Mouse (Mus musculus) forebrain, embryonic 14.5 days (tissue): ENCODE measurements around the gene Pja2. TPM values are rescaled to one million over a fixed set of nuclear protein-coding genes. Genes with fewer than 3 reads are reported as not detected.

Experiments used
- ATAC-seq: fragments of 200-750 bp; cut with Nextera tagmentation; 2 replicates; pipeline ENCODE4 v1.8.0; 2017; ENCODE audit warnings: mild to moderate bottlenecking, moderate library complexity
- DNase-seq: peaks from one replicate; pipeline ENCODE4 v3.0.0-alpha.2; 2015; ENCODE audit warnings: low spot score
- H3K27ac ChIP-seq: fragments of 300-500 bp; sonication (generic); 2 replicates; pipeline ENCODE4 v1.5.1; 2014; ENCODE audit warnings: low read depth, mild to moderate bottlenecking, control low read depth, low read length, moderate library complexity
- H3K27me3 ChIP-seq: fragments of 300-500 bp; sonication (generic); replicated peaks from 2 replicates; pipeline ENCODE4 v1.6.1; 2014; ENCODE audit warnings: low read length, control low read depth, mixed read lengths; ENCODE audit not compliant: control insufficient read depth, insufficient read depth
- H3K36me3 ChIP-seq: fragments of 300-500 bp; sonication (generic); 2 replicates; pipeline ENCODE4 v1.6.1; 2014; ENCODE audit warnings: low read length, control low read depth; ENCODE audit not compliant: control insufficient read depth, insufficient read depth
- H3K4me1 ChIP-seq: fragments of 300-500 bp; sonication (generic); 2 replicates; pipeline ENCODE4 v1.6.1; 2014; ENCODE audit warnings: antibody characterized with exemption, low read length, control low read depth; ENCODE audit not compliant: control insufficient read depth, insufficient read depth
- H3K4me2 ChIP-seq: fragments of 300-500 bp; sonication (generic); 2 replicates; pipeline ENCODE4 v1.6.1; 2014; ENCODE audit warnings: mild to moderate bottlenecking, control low read depth, low read length
- H3K4me3 ChIP-seq: fragments of 300-500 bp; sonication (generic); 2 replicates; pipeline ENCODE4 v1.5.1; 2014; ENCODE audit warnings: low read depth, low read length, control low read depth
- H3K9ac ChIP-seq: fragments of 300-500 bp; sonication (generic); 2 replicates; pipeline ENCODE4 v1.6.1; 2014; ENCODE audit warnings: mild to moderate bottlenecking, low read length, control low read depth, moderate library complexity
- H3K9me3 ChIP-seq: fragments of 300-500 bp; sonication (generic); replicated peaks from 2 replicates; pipeline ENCODE4 v1.6.1; 2016; ENCODE audit warnings: low read length, control low read depth, mixed read lengths; ENCODE audit not compliant: control insufficient read depth
- WGBS: fragments of 180-500 bp; shearing (Covaris S2); extraction: QIAGEN DNeasy Blood & Tissue Kit; methylation state at CpG from one replicate; pipeline ENCODE4 v1.1.7; 2014; 5-methylcytosine and 5-hydroxymethylcytosine counted together
- polyA plus RNA-seq: library from polyadenylated mRNA; unstranded; fragments of >200 nt; fragmentation: Nextera tagmentation; extraction: Ambion mirVana; gene quantifications from 2 replicates; pipeline ENCODE4 v1.2.1, GENCODE M21; 2014

Gene Pja2
- polyA plus RNA-seq = 125 and 147 TPM in 2 replicates

DNA sequence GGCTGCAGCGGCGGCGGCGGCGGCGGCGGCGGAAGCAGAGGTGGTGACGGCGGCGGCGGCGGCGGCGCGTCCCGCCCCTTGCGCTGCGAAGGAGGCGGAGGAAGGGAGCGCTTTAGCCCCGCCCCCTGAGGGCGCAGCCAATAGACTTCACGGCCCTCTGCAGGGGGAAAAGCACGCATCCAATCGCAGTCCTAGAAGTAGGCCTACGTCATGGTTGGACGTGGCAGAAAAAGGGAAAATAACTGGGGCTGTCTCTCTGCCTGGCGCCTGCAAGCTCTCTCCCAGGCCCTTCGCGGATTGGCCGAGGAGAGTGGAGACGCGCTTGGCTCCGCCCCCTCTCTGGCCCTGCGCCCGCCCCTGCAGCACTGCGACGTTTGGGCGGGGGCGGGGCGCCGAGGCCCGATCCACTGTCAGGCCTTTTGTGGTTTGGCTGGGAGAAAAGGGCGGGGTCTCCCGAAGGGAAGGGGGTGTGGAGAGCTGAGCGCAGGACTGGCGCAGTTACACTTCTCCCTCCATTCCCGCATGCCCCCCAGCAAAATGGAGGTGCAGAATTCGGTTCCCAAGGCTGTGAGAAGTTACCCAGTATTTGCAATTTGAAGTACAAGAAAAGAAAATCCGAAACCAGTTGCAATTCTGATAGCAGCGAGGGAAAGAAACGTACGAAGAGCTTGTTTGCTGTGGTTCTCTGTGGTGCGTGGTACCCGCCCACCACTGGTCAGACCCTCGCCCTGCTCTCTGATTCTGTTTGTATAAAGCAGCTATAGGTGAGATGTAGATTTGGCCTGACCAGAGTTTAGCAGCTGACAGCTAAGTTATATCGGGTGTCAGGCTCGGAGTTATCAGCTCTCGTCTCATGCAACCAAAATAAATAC, at the start of gene Pja2:
Gene Pja2, minus strand, starts transcription at position 19 of the 872 bp plus-strand sequence.
- peak; percentile 100 for DNase-seq
- Histone ChIP-seq H3K4me1 (peaks cover 9% of the 10 kb centered on the region), H3K9me3 (no peaks in the 10 kb centered on the region), H3K27ac (peak within 1 kb of the TSS; percentile 98), H3K4me2 (peak within 1 kb of the TSS; percentile 83), H3K4me3 (peak within 1 kb of the TSS; percentile 100), H3K27me3 (no peaks in the 10 kb centered on the region), H3K9ac (peak within 1 kb of the TSS; percentile 98), H3K36me3 (no peaks in the 10 kb centered on the region)
- WGBS = under 1% methylated on average over 41 of the region's 60 CpGs
- peak; percentile 99 for ATAC-seq

DNA sequence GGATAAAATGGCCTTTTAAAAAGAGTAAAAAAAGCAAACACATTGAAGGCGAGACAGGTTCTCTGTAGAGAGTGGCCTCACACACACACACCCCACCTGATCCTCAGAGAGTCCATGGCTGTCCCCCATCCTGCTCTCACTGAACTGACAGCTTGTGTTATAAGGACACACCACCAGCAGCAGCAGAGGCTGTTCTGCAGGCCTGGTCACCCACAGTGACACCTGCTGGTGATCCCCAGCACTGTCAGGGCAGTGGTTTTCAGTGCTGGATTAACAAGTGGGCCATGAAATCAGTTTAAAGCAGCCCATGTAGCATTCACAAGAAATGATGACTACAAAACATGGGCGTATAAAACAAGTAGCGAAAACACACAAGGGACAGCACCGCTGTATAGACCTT, 43.6 kb upstream of the Pja2 start:
- peak; percentile 73 for DNase-seq
- Histone ChIP-seq H3K4me2 (no peak overlapping the region), H3K27ac (no peak overlapping the region), H3K36me3 (no peaks in the 10 kb centered on the region), H3K4me3 (no peak overlapping the region), H3K27me3 (no peaks in the 10 kb centered on the region), H3K9me3 (no peaks in the 10 kb centered on the region), H3K9ac (no peak overlapping the region), H3K4me1 (no peaks in the 10 kb centered on the region)
- 61% methylated on average over 4 of the region's 4 CpGs for WGBS
- ATAC-seq = peak; percentile 83

- ATAC-seq = peak; percentile 75; the same call in 1 of the 2 replicates
- Histone ChIP-seq H3K27me3 (no peaks in the 10 kb centered on the region), H3K27ac (no peak overlapping the region), H3K4me3 (no peak overlapping the region), H3K4me1 (peaks cover 5% of the 10 kb centered on the region; the same call in 1 of the 2 replicates), H3K4me2 (no peak overlapping the region), H3K36me3 (no peaks in the 10 kb centered on the region), H3K9me3 (no peaks in the 10 kb centered on the region), H3K9ac (no peak overlapping the region)
- WGBS = 41% methylated on average over 1 of the region's 1 CpGs
- peak; percentile 85 for DNase-seq
These were observed 32.0 kb upstream of the Pja2 start for GRCm38 (mm10) chr17:64363694-64364093.

DNA sequence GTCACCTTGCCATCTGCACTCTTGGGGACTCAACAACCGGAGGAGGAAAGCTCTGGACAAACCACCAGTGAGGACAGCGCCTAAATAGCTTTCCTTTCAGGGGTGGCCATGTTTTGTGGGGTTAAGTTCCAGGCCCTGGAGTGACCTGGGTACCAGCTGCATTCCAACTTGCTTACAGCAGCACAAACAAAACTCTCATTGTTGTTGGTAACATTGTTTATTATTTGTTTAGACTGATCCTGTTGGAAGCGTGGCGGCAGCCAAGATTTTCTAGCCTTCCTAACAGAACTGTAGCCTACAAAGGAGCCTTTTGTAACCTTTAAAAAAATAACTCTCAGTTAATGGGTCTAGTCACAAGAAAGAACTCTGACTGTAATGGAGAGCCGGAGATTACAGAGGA, 30.9 kb upstream of the Pja2 start:
- no peak overlapping the region for H3K9ac ChIP-seq
- H3K36me3 ChIP-seq = no peaks in the 10 kb centered on the region
- H3K9me3 ChIP-seq = no peaks in the 10 kb centered on the region
- no peak overlapping the region for H3K4me2 ChIP-seq
- H3K4me3 ChIP-seq = no peak overlapping the region
- no peaks in the 10 kb centered on the region for H3K27me3 ChIP-seq
- peaks cover 5% of the 10 kb centered on the region; the same call in 1 of the 2 replicates for H3K4me1 ChIP-seq
- DNase-seq = peak; percentile 75
- H3K27ac ChIP-seq = no peak overlapping the region
- peak; percentile 69 for ATAC-seq
- WGBS = 27% methylated on average over 5 of the region's 5 CpGs

GRCm38 (mm10) chr17:64361911-64362425, 30.3 kb upstream of the Pja2 start:
- Histone ChIP-seq H3K36me3 (no peaks in the 10 kb centered on the region), H3K9ac (no peak overlapping the region), H3K4me2 (no peak overlapping the region), H3K4me3 (no peak overlapping the region), H3K9me3 (no peaks in the 10 kb centered on the region), H3K27ac (no peak overlapping the region), H3K27me3 (no peaks in the 10 kb centered on the region), H3K4me1 (peaks cover 5% of the 10 kb centered on the region; the same call in 1 of the 2 replicates)
- ATAC-seq (no peak), DNase-seq (no peak)
- 72% methylated on average over 3 of the region's 3 CpGs for WGBS

DNA sequence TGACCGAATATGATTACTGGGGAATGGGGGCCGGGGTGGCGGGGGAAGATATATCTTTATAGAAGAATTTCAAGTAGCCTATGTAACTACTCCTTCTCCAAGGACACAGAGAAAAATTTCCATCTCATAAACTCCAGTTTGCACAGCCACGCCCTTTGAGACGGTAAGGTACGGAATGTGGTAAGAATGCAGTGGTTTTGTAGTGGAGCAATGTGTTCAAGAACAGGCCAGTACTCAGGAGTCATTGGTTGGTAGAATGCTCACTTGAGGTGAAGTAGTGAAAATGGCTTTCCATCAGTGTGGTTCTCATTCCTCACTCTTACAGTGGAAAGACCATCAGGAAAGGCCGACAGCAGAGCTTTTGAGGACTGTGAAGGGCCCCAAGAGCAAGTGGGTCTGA, 22.2 kb upstream of the Pja2 start:
- no peaks in the 10 kb centered on the region for H3K9me3 ChIP-seq
- DNase-seq (no peak), ATAC-seq (no peak)
- no peak overlapping the region for H3K27ac ChIP-seq
- H3K27me3 ChIP-seq = no peaks in the 10 kb centered on the region
- no peaks in the 10 kb centered on the region for H3K4me1 ChIP-seq
- H3K4me2 ChIP-seq = no peak overlapping the region
- H3K36me3 ChIP-seq = no peaks in the 10 kb centered on the region
- H3K4me3 ChIP-seq = no peak overlapping the region
- 98% methylated on average over 7 of the region's 7 CpGs for WGBS
- no peak overlapping the region for H3K9ac ChIP-seq

DNA sequence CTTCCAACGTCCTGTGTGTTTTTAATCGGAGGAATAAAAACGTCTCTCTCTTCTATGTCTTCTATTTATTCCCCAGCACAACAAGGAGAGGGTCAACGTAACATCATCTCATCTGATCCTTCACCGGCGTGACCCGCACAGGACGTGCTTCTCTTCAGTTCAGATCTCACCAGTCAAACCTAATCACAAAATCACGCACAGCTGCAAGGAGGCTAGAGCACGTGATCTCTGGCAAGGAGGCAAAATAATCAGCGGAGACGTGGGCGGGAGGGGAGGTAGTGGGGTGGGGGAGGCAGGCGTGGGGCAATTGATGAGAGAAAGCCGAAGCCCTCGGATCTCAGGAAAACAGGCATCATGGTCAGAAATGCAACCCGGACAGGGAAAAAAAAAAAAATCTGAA, 14.4 kb upstream of the Pja2 start:
- 56% methylated on average over 17 of the region's 17 CpGs for WGBS

GRCm38 (mm10) chr17:64344576-64345172, 13.0 kb upstream of the Pja2 start:
- no peak for ATAC-seq
- Histone ChIP-seq H3K9ac (no peak overlapping the region), H3K4me1 (no peaks in the 10 kb centered on the region), H3K4me3 (no peak overlapping the region), H3K36me3 (no peaks in the 10 kb centered on the region), H3K9me3 (no peaks in the 10 kb centered on the region), H3K4me2 (no peak overlapping the region), H3K27ac (no peak overlapping the region), H3K27me3 (no peaks in the 10 kb centered on the region)
- 90% methylated on average over 7 of the region's 7 CpGs for WGBS
- no peak for DNase-seq

More for the DNA sequence above, 14.4 kb upstream of the Pja2 start:
- H3K4me1 ChIP-seq = no peaks in the 10 kb centered on the region
- peak overlapping the region; percentile 28 for H3K4me2 ChIP-seq
- H3K27ac ChIP-seq = no peak overlapping the region
- no peaks in the 10 kb centered on the region for H3K27me3 ChIP-seq
- H3K36me3 ChIP-seq = no peaks in the 10 kb centered on the region
- DNase-seq (peak; percentile 30), ATAC-seq (peak; percentile 52; the same call in 1 of the 2 replicates)
- H3K9ac ChIP-seq = no peak overlapping the region
- no peak overlapping the region for H3K4me3 ChIP-seq
- H3K9me3 ChIP-seq = no peaks in the 10 kb centered on the region
